Mouse (Mus musculus): Measurements from ENCODE around the gene Cd180.

Cd180 gene

DNA sequence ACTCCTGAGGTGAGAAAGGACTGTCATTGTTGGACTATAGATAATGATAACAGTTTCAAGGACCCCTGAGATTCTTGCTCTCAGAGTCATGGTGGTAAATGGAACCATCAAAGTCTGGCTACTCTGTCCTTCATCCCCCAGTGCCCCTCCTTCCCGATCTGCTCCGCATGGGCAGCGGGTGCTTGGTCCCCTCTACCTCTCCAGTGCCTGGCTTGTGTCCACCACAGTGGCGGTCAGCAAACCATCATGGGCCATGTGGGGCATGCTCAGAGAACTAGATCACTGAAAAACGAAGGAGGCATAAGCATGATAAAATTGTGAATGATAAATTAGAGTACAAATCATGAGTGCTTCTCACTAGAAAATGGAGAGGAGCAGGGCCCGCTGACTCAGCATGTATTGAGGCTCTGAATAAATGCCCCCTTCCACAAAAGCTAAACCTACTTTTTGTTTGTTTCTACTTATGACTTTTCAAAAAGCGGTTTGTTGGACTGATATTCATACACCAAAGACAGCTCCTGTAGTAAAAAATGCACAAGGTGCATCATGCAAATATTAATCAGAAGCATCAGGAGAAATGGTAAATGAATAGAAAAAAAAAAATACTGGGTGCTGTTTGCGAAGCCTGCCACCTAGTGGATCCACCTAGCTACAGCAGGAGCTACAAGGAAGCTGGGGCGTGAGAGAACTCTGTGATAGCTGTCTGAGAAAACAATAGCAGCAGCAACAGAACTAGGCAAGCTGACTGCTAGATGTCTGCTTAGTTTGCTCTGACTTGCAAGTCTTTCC is 51.3 kb downstream of the Cd180 start:
- DNase-seq (ENCODE audit: low spot score): no peak

- no peak for DNase-seq (ENCODE audit: low spot score)
These were observed 51.9 kb downstream of the Cd180 start for GRCm38 (mm10) chr13:102745270-102745600.

DNA sequence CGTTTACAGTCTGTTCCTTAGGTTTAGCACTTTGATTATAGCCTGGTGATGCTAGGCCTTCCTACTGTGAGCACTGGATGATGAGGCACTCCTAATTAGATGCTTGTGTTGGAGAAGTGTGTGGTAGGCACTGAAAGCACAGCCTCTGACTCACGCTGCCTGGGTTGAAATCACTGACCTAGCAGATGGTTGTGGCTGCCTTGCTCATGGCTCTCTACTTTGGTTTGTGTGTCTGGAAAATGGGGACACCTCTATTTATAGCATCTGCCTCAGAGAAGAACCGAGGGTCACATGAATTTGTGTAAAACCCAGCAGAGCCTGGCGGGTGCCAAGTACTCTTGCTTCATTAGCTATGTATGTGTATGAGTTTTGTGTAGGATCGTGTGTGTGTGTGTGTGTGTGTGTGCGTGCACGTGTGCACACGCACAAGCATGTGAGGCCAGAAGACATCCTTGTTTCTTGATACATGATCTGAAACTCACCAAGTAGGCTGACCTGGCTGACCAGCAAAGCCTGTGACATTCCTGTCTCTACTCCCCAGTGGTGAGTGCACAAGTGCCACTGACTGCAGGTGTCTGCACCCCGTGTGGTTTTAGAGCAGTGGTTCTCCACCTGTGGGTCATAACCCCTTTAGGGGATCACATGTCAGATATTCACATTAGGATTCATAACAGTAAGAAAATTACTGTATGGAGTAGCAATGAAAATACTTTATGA is 52.4 kb downstream of the Cd180 start:
- DNase-seq (ENCODE audit: low spot score): no peak

- DNase-seq (ENCODE audit: low spot score): no peak
These were observed 53.6 kb downstream of the Cd180 start for GRCm38 (mm10) chr13:102746803-102747561.

DNA sequence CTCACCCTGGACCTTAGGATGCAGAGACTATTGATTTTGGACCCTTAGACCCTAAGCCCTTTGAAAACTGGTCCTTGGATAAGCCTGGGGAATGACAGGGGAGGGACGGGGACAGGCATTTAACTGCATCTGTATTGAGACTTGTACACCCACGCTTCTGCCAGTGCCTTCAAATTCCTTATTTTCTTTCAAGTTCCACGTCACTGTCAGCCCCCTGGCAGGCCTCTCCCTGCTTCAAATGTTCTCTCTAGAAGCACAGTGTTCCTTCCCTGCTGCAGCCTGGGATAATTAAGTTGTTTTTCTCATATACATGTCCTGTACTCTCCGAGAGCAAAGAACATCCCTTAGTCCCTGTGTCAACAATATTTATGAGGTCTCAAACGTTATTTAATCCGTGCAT is 55.8 kb downstream of the Cd180 start:
- no peak for DNase-seq (ENCODE audit: low spot score)

- no peak for DNase-seq (ENCODE audit: low spot score)
These were observed 56.5 kb downstream of the Cd180 start for GRCm38 (mm10) chr13:102749891-102750290.

GRCm38 (mm10) chr13:102753714-102754556 is 60.6 kb downstream of the Cd180 start:
- DNase-seq (ENCODE audit: low spot score): no peak

GRCm38 (mm10) chr13:102755124-102755523 is 61.8 kb downstream of the Cd180 start:
- DNase-seq (ENCODE audit: low spot score): no peak

- DNase-seq (ENCODE audit: low spot score): no peak
These were observed 62.7 kb downstream of the Cd180 start for GRCm38 (mm10) chr13:102756071-102756470.

DNA sequence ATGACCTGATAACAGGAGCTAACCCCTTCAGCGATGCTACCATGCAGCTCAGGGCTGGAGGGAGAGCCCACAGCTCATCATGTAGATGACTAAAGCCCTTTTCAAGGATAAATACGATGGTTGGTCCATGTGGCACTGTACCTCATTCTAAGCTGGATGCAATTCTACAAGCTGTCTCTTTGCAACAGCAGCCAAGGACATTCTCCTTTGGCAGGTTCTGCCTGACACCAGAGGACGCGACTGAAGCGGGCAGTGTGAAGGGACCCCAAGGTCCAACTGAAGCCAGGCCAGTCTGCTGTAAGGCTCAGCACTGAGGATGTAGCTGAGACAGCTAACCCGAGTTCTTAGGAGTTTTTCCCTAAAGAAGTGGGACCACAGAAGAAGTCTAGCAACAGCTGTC is 64.7 kb downstream of the Cd180 start:
- no peak for DNase-seq (ENCODE audit: low spot score)

- no peak for DNase-seq (ENCODE audit: low spot score)
These were observed 68.1 kb downstream of the Cd180 start for GRCm38 (mm10) chr13:102761410-102761809.

GRCm38 (mm10) chr13:102762203-102762602 is 68.8 kb downstream of the Cd180 start:
- DNase-seq (ENCODE audit: low spot score): no peak

- DNase-seq (ENCODE audit: low spot score): no peak
These were observed 70.9 kb downstream of the Cd180 start for GRCm38 (mm10) chr13:102764218-102764617.

DNA sequence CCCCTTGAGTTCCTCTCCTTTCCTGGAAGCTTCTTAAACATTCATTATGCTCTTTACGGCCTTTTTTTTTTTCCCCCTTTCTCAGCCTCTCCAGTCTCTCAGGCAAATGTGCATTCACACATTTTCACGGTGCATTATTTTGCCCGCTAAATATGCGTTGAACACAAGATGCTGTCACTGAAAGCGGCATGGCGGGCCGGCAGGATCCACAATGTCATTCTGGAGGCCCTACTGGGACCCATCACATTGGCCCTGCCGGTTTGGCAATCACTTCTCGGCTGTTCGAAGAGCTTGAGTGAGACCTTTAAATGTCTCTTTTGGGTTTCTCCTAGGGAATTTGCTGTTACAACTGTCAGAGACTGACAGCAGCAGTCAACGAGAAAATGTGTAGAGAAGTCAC is 71.9 kb downstream of the Cd180 start:
- DNase-seq (ENCODE audit: low spot score): no peak

DNA sequence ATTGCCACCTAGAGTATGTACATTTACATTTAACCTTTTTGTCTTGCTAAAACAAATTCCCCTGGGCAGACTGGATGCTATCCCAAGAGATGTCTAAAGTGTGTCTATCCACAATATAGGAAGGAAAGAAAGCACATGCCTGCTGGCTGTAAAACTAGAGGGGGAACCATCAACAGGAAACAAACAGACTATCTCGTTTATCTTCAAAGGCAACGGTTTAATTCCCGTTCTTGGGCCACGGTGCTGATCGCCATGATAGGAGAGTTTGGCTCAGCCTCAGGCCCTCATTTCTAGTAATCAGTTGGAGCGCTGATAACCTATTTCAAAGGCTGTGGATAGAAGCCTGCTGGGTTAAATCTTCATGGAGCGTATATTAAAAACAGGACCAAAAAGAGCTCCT is 73.8 kb downstream of the Cd180 start:
- no peak for DNase-seq (ENCODE audit: low spot score)

DNA sequence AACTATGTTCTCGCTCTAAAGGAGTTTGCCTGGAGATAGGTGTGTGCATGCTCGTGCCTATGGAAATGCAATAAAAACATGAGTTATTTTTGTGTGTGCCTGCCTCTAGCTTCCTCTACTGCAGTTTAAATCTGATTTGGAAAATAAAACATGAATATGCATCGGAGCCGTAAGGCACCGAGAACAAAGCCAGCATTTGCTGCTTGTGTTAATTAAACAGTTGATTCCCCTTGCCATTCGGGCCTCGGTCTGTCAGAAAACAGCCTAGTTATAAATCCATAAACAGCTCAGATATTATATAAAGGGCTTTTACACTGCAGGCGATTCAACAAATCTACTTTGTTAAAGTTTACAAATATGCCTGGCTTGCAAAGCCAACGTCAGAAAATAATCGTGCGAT is 75.2 kb downstream of the Cd180 start:
- DNase-seq (ENCODE audit: low spot score): no peak

- no peak for DNase-seq (ENCODE audit: low spot score)
These were observed 76.8 kb downstream of the Cd180 start for GRCm38 (mm10) chr13:102770194-102770593.

- DNase-seq (ENCODE audit: low spot score): no peak
These were observed 79.8 kb downstream of the Cd180 start for GRCm38 (mm10) chr13:102773169-102773568.

DNA sequence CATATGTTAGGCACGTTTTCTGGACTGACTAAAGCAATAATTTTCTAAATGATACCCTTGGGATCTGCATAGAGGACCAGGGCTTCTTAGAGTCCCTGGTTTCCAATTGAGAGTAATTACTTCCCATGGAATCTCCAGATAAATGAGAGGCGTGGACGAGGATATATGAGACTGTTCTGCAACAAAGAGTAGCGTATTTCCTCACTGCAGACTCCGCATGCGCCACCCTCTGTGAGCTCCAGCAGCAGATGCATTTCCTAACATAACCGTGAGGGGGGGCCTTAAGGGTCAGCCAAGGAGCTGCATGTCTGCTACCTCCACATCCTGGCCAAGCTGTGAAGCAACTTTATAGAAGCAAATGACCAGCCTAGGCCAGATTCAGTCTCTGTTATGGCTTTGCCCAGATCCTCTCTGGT is 81.4 kb downstream of the Cd180 start:
- no peak for DNase-seq (ENCODE audit: low spot score)

DNA sequence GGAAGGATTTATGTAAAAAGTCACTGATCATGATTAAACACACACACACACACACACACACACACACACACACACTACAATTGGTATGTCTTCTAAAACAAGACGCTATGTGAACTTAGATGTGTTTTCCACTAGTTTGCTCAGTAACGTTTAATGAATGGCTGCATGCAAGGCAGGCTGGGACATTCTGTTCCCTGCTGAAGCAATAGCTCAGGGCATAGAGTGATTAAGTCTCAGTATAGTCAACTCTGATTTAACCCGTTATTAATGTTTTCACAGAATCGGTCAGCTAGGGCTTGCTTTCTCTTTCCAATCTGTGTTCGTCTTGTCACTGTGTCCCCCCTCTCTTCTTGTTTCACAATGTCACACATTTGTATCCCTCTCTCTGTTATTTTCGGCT is 82.1 kb downstream of the Cd180 start:
- no peak for DNase-seq (ENCODE audit: low spot score)

DNA sequence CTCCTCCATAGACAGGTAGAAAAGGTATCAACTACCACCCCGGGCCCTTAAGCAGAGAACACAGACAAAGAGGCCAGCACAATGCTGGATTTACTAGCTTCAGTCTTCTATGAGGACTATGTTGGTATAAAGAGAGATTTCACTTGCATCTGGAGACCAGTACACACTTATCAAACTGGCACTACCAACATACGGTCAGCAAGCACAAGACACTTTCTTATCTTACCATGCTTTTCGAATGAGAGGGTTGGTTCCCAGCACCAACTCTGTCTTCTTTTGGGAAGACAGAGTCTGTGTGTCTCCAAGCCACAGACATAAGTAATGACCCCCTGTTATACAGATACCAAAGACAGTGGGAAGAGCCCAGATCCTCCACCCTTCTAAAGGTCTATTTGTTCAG is 85.5 kb downstream of the Cd180 start:
- DNase-seq (ENCODE audit: low spot score): no peak

DNA sequence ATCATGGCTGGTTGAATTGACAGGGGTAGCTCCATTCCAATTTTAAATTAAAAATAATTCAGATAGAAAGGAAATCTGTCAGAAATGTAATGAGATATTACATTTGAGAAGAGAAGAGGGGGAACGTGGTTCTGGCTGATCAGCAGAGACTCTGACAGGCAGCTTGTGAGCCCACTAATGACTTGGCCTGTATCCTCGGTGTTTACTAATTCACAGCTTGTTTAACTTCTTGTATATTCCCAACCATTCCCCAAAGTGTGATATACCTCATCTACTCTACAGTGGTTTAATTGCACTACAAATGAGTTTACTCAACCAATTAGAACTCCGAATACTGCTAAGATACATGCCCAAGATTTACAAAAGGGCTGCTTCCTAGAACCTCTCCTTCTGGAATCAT is 85.9 kb downstream of the Cd180 start:
- DNase-seq (ENCODE audit: low spot score): no peak

Measured in T-cell, adult 2 months (primary cell).